Mouse (Mus musculus) heart, postnatal 0 days (tissue): ENCODE measurements around the gene Myo16. TPM values are rescaled to one million over a fixed set of nuclear protein-coding genes. Genes with fewer than 3 reads are reported as not detected.
A peak's percentile ranks its signal among the peaks of the same experiment; 100 is the strongest.

Experiments used
- ATAC-seq: fragments of 200-750 bp; cut with Nextera tagmentation; 2 replicates; pipeline ENCODE4 v1.8.0; 2017; ENCODE audit warnings: low read depth, moderate number of reproducible peaks, moderate library complexity; ENCODE audit not compliant: insufficient read depth
- DNase-seq: peaks from one replicate; pipeline ENCODE4 v3.0.0-alpha.2; 2016; ENCODE audit warnings: low spot score
- H3K27ac ChIP-seq: fragments of 300-500 bp; sonication (generic); 2 replicates; pipeline ENCODE4 v1.5.1; 2014; ENCODE audit warnings: low read depth, mild to moderate bottlenecking
- H3K27me3 ChIP-seq: fragments of 300-500 bp; sonication (generic); 2 replicates; pipeline ENCODE4 v1.6.1; 2014; ENCODE audit warnings: low read length, mixed read lengths; ENCODE audit not compliant: control insufficient read depth, insufficient read depth
- H3K36me3 ChIP-seq: fragments of 300-500 bp; sonication (generic); replicated peaks from 2 replicates; pipeline ENCODE4 v1.6.1; 2014; ENCODE audit warnings: low read length, mixed read lengths; ENCODE audit not compliant: control insufficient read depth, insufficient read depth
- H3K4me1 ChIP-seq: fragments of 300-500 bp; sonication (generic); 2 replicates; pipeline ENCODE4 v1.6.1; 2014; ENCODE audit warnings: antibody characterized with exemption; ENCODE audit not compliant: control insufficient read depth, insufficient read depth
- H3K4me2 ChIP-seq: fragments of 300-500 bp; sonication (generic); 2 replicates; pipeline ENCODE4 v1.6.1; 2014; ENCODE audit warnings: low read depth, mild to moderate bottlenecking, low read length, moderate library complexity
- H3K4me3 ChIP-seq: fragments of 300-500 bp; sonication (generic); 2 replicates; pipeline ENCODE4 v1.5.1; 2014; ENCODE audit warnings: low read depth, low read length
- H3K9ac ChIP-seq: fragments of 300-500 bp; sonication (generic); replicated peaks from 2 replicates; pipeline ENCODE4 v1.6.1; 2014; ENCODE audit warnings: low read depth, low read length, mixed read lengths
- H3K9me3 ChIP-seq: fragments of 300-500 bp; sonication (generic); replicated peaks from 2 replicates; pipeline ENCODE4 v1.6.1; 2016; ENCODE audit warnings: low read length; ENCODE audit not compliant: control insufficient read depth
- CTCF ChIP-seq: IDR thresholded peaks from 2 replicates; pipeline ENCODE4 v1.5.1; 2016; ENCODE audit warnings: antibody characterized with exemption, control low read depth, low read depth
- EP300 ChIP-seq: IDR thresholded peaks from 2 replicates; pipeline ENCODE4 v1.6.1; 2016; ENCODE audit warnings: antibody characterized with exemption, low read depth
- WGBS: fragments of 180-500 bp; shearing (Covaris S2); extraction: QIAGEN DNeasy Blood & Tissue Kit; methylation state at CpG from one replicate; pipeline ENCODE4 v1.1.7; 2014; 5-methylcytosine and 5-hydroxymethylcytosine counted together
- polyA plus RNA-seq: library from polyadenylated mRNA; unstranded; fragments of >200 nt; fragmentation: Nextera tagmentation; extraction: Ambion mirVana; gene quantifications from 2 replicates; pipeline ENCODE4 v1.2.1, GENCODE M21; 2015
- total RNA-seq: library from RNA; depleted of rRNA; stranded (reverse); fragments of >200 nt; gene quantifications from 2 replicates; pipeline ENCODE4 v1.2.3, GENCODE M21; 2014; ENCODE audit warnings: low replicate concordance

Myo16 gene
- total and polyA plus RNA-seq, 2 experiments from 2014 or later, result not detected

GRCm38 (mm10) chr8:10640176-10640810, 486.6 kb downstream of the Myo16 start:
- no peak for TF ChIP-seq EP300
- no peak for TF ChIP-seq CTCF
- DNase-seq (no peak), ATAC-seq (peak; percentile 42; the same call in 1 of the 2 replicates)
- Histone ChIP-seq H3K27ac (no peak overlapping the region), H3K9me3 (no peaks in the 10 kb centered on the region), H3K27me3 (no peaks in the 10 kb centered on the region), H3K4me3 (no peak overlapping the region), H3K9ac (no peak overlapping the region), H3K4me2 (no peak overlapping the region), H3K4me1 (peaks cover 42% of the 10 kb centered on the region), H3K36me3 (no peaks in the 10 kb centered on the region)
- 27% methylated on average over 9 of the region's 9 CpGs for WGBS

GRCm38 (mm10) chr8:10640859-10641258, 487.1 kb downstream of the Myo16 start:
- no peak for TF ChIP-seq EP300
- no peak for TF ChIP-seq CTCF
- WGBS, result 41% methylated on average over 7 of the region's 7 CpGs
- H3K9ac ChIP-seq, result no peak overlapping the region
- no peaks in the 10 kb centered on the region for H3K36me3 ChIP-seq
- no peak overlapping the region for H3K27ac ChIP-seq
- no peak for DNase-seq
- no peak overlapping the region for H3K4me3 ChIP-seq
- H3K27me3 ChIP-seq, result no peaks in the 10 kb centered on the region
- ATAC-seq, result no peak
- H3K9me3 ChIP-seq, result no peaks in the 10 kb centered on the region
- H3K4me2 ChIP-seq, result no peak overlapping the region
- peaks cover 42% of the 10 kb centered on the region for H3K4me1 ChIP-seq

GRCm38 (mm10) chr8:10641343-10641742, 487.6 kb downstream of the Myo16 start:
- H3K4me2 ChIP-seq, result no peak overlapping the region
- H3K9me3 ChIP-seq, result no peaks in the 10 kb centered on the region
- H3K36me3 ChIP-seq, result no peaks in the 10 kb centered on the region
- no peak for DNase-seq
- TF ChIP-seq EP300, result no peak
- TF ChIP-seq CTCF, result no peak
- peaks cover 42% of the 10 kb centered on the region for H3K4me1 ChIP-seq
- H3K27ac ChIP-seq, result no peak overlapping the region
- no peak for ATAC-seq
- no peak overlapping the region for H3K4me3 ChIP-seq
- H3K27me3 ChIP-seq, result no peaks in the 10 kb centered on the region
- no peak overlapping the region for H3K9ac ChIP-seq

- peaks cover 42% of the 10 kb centered on the region for H3K4me1 ChIP-seq
- whole genome bisulfite sequencing, result 17% methylated on average over 4 of the region's 4 CpGs
- peak overlapping the region; percentile 49 for H3K27ac ChIP-seq
- H3K9me3 ChIP-seq, result no peaks in the 10 kb centered on the region
- no peak overlapping the region for H3K4me2 ChIP-seq
- DNase-seq (peak; percentile 53), ATAC-seq (no peak)
- H3K4me3 ChIP-seq, result no peak overlapping the region
- no peaks in the 10 kb centered on the region for H3K36me3 ChIP-seq
- no peak for TF ChIP-seq EP300
- no peak for TF ChIP-seq CTCF
- no peaks in the 10 kb centered on the region for H3K27me3 ChIP-seq
- no peak overlapping the region for H3K9ac ChIP-seq
Observed at GRCm38 (mm10) chr8:10643244-10643643, 489.5 kb downstream of the Myo16 start.

GRCm38 (mm10) chr8:10644481-10644880, 490.8 kb downstream of the Myo16 start:
- Histone ChIP-seq H3K27me3 (no peaks in the 10 kb centered on the region), H3K27ac (peak overlapping the region; percentile 49; the same call in 1 of the 2 replicates), H3K9ac (no peak overlapping the region), H3K4me2 (no peak overlapping the region), H3K4me1 (peaks cover 42% of the 10 kb centered on the region), H3K9me3 (no peaks in the 10 kb centered on the region), H3K36me3 (no peaks in the 10 kb centered on the region), H3K4me3 (no peak overlapping the region)
- ATAC-seq, result no peak
- WGBS, result 42% methylated on average over 3 of the region's 3 CpGs
- TF ChIP-seq EP300, result no peak
- no peak for TF ChIP-seq CTCF
- no peak for DNase-seq

GRCm38 (mm10) chr8:10645740-10646139, 492.0 kb downstream of the Myo16 start:
- H3K27ac ChIP-seq, result no peak overlapping the region
- no peak overlapping the region for H3K9ac ChIP-seq
- DNase-seq (no peak), ATAC-seq (no peak)
- no peak overlapping the region for H3K4me3 ChIP-seq
- no peaks in the 10 kb centered on the region for H3K36me3 ChIP-seq
- WGBS, result 90% methylated on average over 5 of the region's 5 CpGs
- H3K4me1 ChIP-seq, result peaks cover 34% of the 10 kb centered on the region
- TF ChIP-seq CTCF (no peak), EP300 (no peak)
- H3K4me2 ChIP-seq, result no peak overlapping the region
- H3K27me3 ChIP-seq, result no peaks in the 10 kb centered on the region
- no peaks in the 10 kb centered on the region for H3K9me3 ChIP-seq
